Mouse (Mus musculus) neural tube, embryonic 10.5 days (tissue): ENCODE results near the gene Mief1.

ENCODE experiments used
- DNase-seq: peaks from one replicate; pipeline ENCODE4 v3.0.0-alpha.2; 2017; ENCODE audit warnings: low spot score; ENCODE audit errors: extremely low spot score

The Mief1 gene

DNA sequence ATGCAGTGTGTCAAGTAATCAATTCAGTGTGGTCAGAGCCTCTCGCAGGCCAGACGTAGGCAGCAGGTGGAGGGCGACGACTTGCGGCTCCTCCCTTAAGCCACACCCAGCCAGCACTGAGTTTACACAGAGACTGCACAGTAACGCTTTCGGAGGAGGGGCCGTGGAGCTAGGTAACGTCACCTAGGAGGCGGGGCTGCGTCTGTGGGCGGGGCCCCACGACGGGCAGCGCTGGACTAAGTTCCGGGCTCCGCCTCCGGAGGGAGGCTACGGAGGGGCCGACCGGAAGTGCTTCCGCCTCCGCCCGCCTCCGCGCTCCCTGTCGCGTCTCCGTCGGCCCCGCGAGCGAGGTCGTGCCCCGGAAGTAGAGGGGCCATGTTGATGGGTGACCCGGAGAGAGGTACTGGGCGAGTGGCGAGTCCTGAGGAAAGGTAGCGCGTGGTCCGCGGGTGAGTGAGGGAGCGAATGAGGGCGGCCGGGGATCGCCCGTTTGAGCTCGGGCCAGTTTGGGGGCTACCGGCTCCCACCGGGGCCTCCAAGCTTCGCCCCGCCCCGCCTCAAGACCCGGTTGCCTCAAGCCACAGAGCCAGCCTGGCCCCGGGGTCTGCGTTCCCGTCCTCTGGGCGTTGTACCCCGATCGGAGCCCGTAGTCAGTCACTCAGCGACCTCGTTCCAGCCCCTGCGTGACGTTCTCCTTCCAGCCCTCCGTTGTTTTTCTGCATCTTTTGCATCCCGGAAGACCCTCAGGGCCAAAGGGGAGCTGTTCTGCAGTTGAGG, at the start of gene Mief1:
Mief1 (plus strand) TSS at position 286 of the 777 bp plus-strand sequence.
- peak; percentile 94 for DNase-seq

- no peak for DNase-seq
Measured at GRCm38 (mm10) chr15:80188927-80189326, 44.9 kb upstream of the Mief1 start.

DNA sequence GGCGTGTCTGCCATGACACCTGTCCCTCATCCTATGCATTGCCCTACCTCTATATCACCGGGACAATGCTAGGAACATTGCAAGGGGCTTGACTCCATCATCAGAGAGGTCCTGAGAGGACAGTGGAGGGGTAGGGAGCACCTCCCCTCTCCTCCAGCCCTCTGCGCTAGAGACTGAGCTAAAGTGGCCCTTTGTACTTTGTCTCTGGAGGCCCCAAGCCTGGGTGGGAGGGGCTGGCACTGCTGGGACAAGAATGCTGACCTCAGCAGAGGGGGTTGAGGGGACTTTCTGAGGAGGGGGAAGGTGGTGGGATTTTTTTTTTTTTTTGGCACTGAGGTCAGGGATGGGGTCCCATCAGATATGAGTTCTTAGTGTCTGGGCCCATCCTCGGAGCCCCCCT, 43.7 kb upstream of the Mief1 start:
- DNase-seq, result no peak

DNA sequence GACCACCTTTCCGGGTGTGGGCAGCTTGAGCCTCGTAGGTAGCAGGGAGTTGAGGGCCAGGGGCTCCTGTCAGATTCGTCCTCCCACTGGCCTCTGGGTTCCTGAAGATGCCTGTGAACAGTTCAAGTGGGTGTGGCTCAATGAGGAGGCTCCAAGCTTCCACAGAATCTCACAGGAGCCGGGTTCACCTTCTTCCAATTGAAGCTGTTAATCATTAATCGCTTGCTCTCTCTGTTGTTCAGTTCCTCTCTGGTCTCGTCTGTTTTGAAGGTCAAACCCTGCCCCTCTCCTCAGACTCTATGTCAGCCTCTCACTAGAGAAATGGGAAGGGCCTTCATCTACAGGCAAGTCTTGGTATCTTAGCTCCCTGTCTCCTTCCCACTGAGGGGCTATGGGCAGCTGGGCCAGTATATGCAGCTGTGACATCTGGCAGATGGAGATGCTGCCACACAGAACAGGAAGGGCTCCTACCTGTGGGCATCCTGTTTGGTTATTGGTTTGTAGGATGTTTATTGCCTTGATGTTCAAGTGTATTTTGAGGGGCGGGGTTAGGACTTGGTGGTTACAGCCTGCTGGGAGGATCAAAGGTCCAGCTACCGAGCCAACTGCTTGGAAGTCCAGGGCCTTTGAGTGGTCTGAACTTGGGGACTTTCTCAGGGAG, 42.1 kb upstream of the Mief1 start:
- no peak for DNase-seq

DNA sequence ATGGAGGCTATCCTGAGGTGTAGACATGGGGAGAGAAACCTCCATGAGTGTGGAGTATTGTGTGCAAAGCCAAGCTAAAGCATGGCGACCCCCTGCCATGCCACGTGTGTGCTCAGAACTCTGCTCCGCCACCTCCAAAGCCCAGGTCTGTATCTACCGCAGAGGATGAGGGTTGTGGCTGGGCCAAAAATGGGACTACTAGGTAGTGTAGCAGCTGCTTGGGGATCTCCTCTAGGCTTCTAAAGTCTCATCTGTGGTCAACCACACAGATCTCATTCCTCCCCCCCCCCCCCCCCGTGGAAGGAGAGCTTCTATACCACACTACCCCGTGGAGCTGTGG, 41.6 kb upstream of the Mief1 start:
- no peak for DNase-seq

- DNase-seq, result no peak
Measured at GRCm38 (mm10) chr15:80192847-80193246, 41.0 kb upstream of the Mief1 start.

DNA sequence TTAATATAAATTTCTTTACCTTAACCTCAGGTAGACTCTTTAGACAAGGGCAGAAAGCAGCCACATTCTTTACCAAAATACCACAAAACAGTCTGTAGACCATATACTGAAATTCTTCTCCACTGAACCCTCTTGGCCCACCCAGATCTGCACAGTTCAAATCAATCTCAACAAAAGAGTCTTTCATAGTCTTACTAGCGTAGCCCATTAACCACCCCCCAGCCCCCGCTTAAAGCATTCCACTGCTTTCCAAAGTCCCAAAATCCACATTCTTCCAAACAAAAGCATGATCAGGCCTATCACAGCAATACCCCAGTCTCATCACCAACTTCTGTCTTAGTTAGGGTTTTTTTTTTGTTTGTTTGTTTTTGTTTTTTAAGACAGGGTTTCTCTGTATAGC, 34.3 kb upstream of the Mief1 start:
- no peak for DNase-seq

- no peak for DNase-seq
Measured at GRCm38 (mm10) chr15:80202111-80202775, 31.6 kb upstream of the Mief1 start.

- peak; percentile 31 for DNase-seq
Measured at GRCm38 (mm10) chr15:80203406-80203805, 30.4 kb upstream of the Mief1 start.

DNA sequence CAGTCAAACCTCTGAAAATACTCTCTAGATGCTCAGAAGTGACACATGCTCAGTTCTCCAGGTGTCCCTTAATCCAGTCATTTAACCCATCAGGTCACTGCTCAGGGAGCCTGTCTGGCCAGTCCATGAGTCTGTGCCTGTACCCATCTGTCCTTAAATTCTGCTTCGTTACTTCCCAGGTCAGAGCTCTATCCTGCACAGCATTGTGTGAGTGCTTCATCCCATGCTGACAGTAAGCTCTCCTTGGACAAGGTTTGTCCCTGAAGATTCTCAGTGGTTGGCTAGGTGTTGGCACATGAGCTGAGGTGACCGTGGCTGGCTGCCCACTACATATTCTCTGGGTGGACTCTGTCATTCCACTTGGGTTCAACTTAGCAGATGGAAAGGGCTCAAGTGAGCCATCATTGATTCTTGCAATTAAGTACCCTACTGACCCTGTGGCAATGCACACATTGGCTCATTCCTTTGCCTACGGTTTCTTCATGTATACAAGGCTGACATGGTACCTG, 27.7 kb upstream of the Mief1 start:
- no peak for DNase-seq

DNA sequence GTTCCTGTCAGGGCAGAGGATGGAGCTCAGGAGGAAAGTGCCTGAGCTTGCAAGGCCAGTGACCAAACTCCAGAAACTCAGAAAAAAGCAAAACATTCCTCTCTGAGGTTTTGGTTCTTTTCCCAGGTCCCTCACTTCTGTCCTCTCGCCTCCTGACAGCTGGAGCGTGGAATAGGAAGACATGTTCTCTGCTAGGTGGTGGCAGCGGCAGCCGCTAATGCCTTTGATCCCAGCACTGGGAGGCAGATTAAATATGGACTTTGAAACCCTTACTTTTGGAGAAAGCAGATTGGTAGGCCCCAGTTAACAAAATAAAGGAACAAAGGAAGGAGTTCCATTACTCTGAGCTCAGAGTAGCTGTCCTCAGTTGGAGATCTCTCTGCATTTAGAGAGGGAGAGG, 25.4 kb upstream of the Mief1 start:
- no peak for DNase-seq

GRCm38 (mm10) chr15:80213688-80214087, 20.1 kb upstream of the Mief1 start:
- DNase-seq, result no peak

DNA sequence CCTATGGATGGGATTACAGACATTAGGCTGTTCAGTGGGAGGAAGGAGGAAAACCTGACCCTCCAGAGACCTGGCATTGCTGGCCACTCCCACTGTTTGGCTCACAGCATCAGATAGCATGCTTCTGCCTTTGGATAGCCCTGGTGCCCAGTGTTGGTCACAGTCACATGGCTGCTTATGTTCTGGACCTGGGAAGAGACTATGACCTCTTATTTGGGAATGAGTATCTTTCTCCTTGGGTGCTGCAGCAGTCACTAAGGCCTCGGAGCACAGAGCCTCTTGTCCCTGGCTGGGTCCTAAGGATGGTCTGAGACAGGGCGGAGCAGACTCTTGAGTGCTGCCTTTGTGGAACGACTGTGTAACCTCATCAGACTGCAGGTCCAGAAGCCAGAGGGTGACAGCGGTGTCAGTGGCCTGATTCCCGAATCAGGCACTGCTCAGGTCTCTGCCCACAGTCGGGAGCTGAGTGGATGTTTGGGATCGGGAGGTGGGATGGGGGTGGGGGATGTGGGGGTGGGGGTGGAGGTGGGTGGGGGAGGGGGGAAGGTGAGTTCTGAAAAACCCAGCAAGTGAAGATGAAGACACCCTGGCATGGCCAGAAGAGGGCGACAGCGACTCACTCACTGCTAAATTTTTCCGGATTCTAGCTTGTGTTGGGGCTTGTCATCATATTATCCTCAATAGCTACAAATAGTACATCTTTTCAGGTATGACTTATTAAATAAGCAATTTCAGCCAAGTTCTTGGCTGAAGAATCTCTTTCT, 17.9 kb upstream of the Mief1 start:
- no peak for DNase-seq

GRCm38 (mm10) chr15:80216480-80216820, 17.4 kb upstream of the Mief1 start:
- no peak for DNase-seq

DNA sequence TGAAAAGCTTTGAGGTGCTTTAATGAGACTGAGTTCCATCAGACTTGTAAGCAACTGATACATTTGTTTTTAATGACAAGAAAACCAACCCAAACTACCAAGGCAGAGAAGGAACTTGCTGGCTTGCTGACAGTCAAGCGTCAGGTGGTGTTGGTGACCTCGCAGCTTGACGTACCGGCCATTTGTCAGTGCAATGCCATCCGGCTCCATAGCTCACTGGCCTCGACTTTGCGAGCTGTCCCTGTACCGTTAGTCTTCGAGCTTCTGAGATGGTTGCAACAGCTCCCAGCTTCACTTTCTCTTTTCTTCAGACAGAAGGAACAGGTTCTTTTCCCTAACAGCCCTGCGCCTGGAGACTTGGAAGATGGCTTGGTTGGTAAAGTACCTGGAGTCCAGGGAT, 16.3 kb upstream of the Mief1 start:
- DNase-seq, result no peak

GRCm38 (mm10) chr15:80219211-80219610, 14.6 kb upstream of the Mief1 start:
- peak; percentile 23 for DNase-seq

GRCm38 (mm10) chr15:80219705-80220657, 13.8 kb upstream of the Mief1 start:
- no peak for DNase-seq

- DNase-seq, result no peak
Measured at GRCm38 (mm10) chr15:80221031-80221430, 12.8 kb upstream of the Mief1 start.

DNA sequence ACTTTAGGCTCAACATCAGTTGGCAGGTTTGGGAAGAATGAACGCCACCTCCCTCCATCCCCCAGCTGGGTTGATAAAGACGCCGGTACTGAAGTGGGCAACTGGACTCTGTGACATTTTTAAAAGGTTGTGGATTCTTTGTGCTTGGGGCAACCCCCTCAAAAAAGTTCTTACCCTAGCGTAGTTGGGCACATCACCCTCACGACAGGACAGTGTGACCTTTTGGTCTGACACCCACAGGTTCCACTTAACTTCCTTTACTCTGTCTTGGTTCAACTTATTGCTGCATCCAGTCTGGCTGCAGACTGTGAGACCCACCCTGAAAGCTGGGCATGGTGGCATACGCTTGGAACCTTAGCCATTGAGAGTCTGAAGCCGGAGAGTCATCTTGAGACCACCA, 10.1 kb upstream of the Mief1 start:
- DNase-seq, result no peak

- DNase-seq, result peak; percentile 78
Measured at GRCm38 (mm10) chr15:80225208-80225607, 8.6 kb upstream of the Mief1 start.

DNA sequence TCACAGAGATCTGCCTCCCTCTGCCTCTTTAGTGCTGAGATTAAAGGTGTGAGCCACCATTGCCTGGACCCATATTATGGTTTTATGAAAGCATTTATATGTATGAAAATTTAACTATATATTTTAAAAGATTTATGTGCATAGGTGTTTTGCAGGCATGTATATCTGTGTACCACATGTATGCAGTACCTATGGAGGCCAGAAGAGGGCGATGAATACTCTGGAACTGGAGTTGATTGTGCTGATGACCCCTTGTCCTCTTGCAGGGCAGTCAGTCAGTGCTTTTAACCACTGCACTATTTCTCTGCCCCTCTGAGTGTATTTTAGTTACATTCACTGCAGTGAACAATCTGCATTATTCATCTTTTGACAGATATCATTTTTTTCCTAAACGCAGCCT, 8.0 kb upstream of the Mief1 start:
- peak; percentile 61 for DNase-seq
